Mouse (Mus musculus): ENCODE data around the gene St6galnac5. TPM values are rescaled to one million over a fixed set of nuclear protein-coding genes. Genes with fewer than 3 reads are reported as not detected.

St6galnac5 gene
- polyA plus RNA-seq, 1 experiment from 2014 or later = 8.4 TPM

- no peak for DNase-seq (ENCODE audit: low spot score)
- Histone ChIP-seq H3K9me3 (replicated peaks; ENCODE audit: control insufficient read depth, low read length) (no peaks in the 10 kb centered on the region), H3K36me3 (ENCODE audit: control insufficient read depth, insufficient read depth, low read length) (no peaks in the 10 kb centered on the region), H3K4me1 (ENCODE audit: control insufficient read depth, insufficient read depth, low read length) (no peaks in the 10 kb centered on the region), H3K27me3 (replicated peaks; ENCODE audit: control insufficient read depth, insufficient read depth, low read length) (no peaks in the 10 kb centered on the region), H3K4me3 (ENCODE audit: low read depth, low read length) (no peak overlapping the region), H3K4me2 (ENCODE audit: low read length) (no peak overlapping the region), H3K27ac (ENCODE audit: low read depth, low read length) (no peak overlapping the region), H3K9ac (ENCODE audit: low read length) (no peak overlapping the region)
- WGBS = 83% methylated on average over 17 of the region's 17 CpGs
- ATAC-seq = no peak
These were observed 107.4 kb downstream of the St6galnac5 start for GRCm38 (mm10) chr3:152874431-152875355.

GRCm38 (mm10) chr3:152872596-152872995, 109.5 kb downstream of the St6galnac5 start:
- H3K9me3 ChIP-seq (replicated peaks; ENCODE audit: control insufficient read depth, low read length) = no peaks in the 10 kb centered on the region
- H3K9ac ChIP-seq (ENCODE audit: low read length) = no peak overlapping the region
- H3K4me3 ChIP-seq (ENCODE audit: low read depth, low read length) = no peak overlapping the region
- no peak for ATAC-seq
- 40% methylated on average over 6 of the region's 6 CpGs for WGBS
- no peaks in the 10 kb centered on the region for H3K27me3 ChIP-seq (replicated peaks; ENCODE audit: control insufficient read depth, insufficient read depth, low read length)
- H3K27ac ChIP-seq (ENCODE audit: low read depth, low read length) = 0 out of 2 replicates have a peak overlapping the region, but pooled peaks have one; percentile 30
- H3K36me3 ChIP-seq (ENCODE audit: control insufficient read depth, insufficient read depth, low read length) = no peaks in the 10 kb centered on the region
- no peak overlapping the region for H3K4me2 ChIP-seq (ENCODE audit: low read length)
- 0 out of 2 replicates have a peak, but pooled peaks cover 2% of the 10 kb centered on the region for H3K4me1 ChIP-seq (ENCODE audit: control insufficient read depth, insufficient read depth, low read length)
- peak; percentile 20 for DNase-seq (ENCODE audit: low spot score)

GRCm38 (mm10) chr3:152872054-152872453, 110.0 kb downstream of the St6galnac5 start:
- Histone ChIP-seq H3K4me2 (ENCODE audit: low read length) (no peak overlapping the region), H3K4me1 (ENCODE audit: control insufficient read depth, insufficient read depth, low read length) (0 out of 2 replicates have a peak, but pooled peaks cover 2% of the 10 kb centered on the region), H3K27me3 (replicated peaks; ENCODE audit: control insufficient read depth, insufficient read depth, low read length) (no peaks in the 10 kb centered on the region), H3K4me3 (ENCODE audit: low read depth, low read length) (no peak overlapping the region), H3K9ac (ENCODE audit: low read length) (no peak overlapping the region), H3K27ac (ENCODE audit: low read depth, low read length) (no peak overlapping the region), H3K36me3 (ENCODE audit: control insufficient read depth, insufficient read depth, low read length) (no peaks in the 10 kb centered on the region), H3K9me3 (replicated peaks; ENCODE audit: control insufficient read depth, low read length) (no peaks in the 10 kb centered on the region)
- DNase-seq (ENCODE audit: low spot score) (peak; percentile 27), ATAC-seq (no peak)
- 57% methylated on average over 12 of the region's 12 CpGs for WGBS

GRCm38 (mm10) chr3:152867654-152868525, 114.2 kb downstream of the St6galnac5 start:
- H3K9ac ChIP-seq (ENCODE audit: low read length) = no peak overlapping the region
- DNase-seq (ENCODE audit: low spot score) (peak; percentile 25), ATAC-seq (peak; percentile 49; the same call in 1 of the 2 replicates)
- H3K4me2 ChIP-seq (ENCODE audit: low read length) = no peak overlapping the region
- no peaks in the 10 kb centered on the region for H3K36me3 ChIP-seq (ENCODE audit: control insufficient read depth, insufficient read depth, low read length)
- no peak overlapping the region for H3K4me3 ChIP-seq (ENCODE audit: low read depth, low read length)
- H3K27me3 ChIP-seq (replicated peaks; ENCODE audit: control insufficient read depth, insufficient read depth, low read length) = no peaks in the 10 kb centered on the region
- no peaks in the 10 kb centered on the region for H3K9me3 ChIP-seq (replicated peaks; ENCODE audit: control insufficient read depth, low read length)
- no peak overlapping the region for H3K27ac ChIP-seq (ENCODE audit: low read depth, low read length)
- H3K4me1 ChIP-seq (ENCODE audit: control insufficient read depth, insufficient read depth, low read length) = 0 out of 2 replicates have a peak, but pooled peaks cover 2% of the 10 kb centered on the region
- WGBS = 77% methylated on average over 12 of the region's 12 CpGs

GRCm38 (mm10) chr3:152866035-152866965, 115.7 kb downstream of the St6galnac5 start:
- no peak for ATAC-seq
- no peak overlapping the region for H3K9ac ChIP-seq (ENCODE audit: low read length)
- 82% methylated on average over 22 of the region's 22 CpGs for WGBS

GRCm38 (mm10) chr3:152861978-152862377, 120.1 kb downstream of the St6galnac5 start:
- no peaks in the 10 kb centered on the region for H3K4me1 ChIP-seq (ENCODE audit: control insufficient read depth, insufficient read depth, low read length)
- H3K27ac ChIP-seq (ENCODE audit: low read depth, low read length) = no peak overlapping the region
- no peak overlapping the region for H3K9ac ChIP-seq (ENCODE audit: low read length)
- no peaks in the 10 kb centered on the region for H3K36me3 ChIP-seq (ENCODE audit: control insufficient read depth, insufficient read depth, low read length)
- ATAC-seq (no peak), DNase-seq (ENCODE audit: low spot score) (no peak)
- 55% methylated on average over 1 of the region's 1 CpGs for WGBS
- H3K27me3 ChIP-seq (replicated peaks; ENCODE audit: control insufficient read depth, insufficient read depth, low read length) = no peaks in the 10 kb centered on the region
- H3K4me2 ChIP-seq (ENCODE audit: low read length) = no peak overlapping the region
- no peaks in the 10 kb centered on the region for H3K9me3 ChIP-seq (replicated peaks; ENCODE audit: control insufficient read depth, low read length)
- no peak overlapping the region for H3K4me3 ChIP-seq (ENCODE audit: low read depth, low read length)

More at GRCm38 (mm10) chr3:152866035-152866965, 115.7 kb downstream of the St6galnac5 start:
- H3K4me2 ChIP-seq (ENCODE audit: low read length) = no peak overlapping the region
- H3K4me3 ChIP-seq (ENCODE audit: low read depth, low read length) = no peak overlapping the region
- DNase-seq (ENCODE audit: low spot score) = no peak
- no peaks in the 10 kb centered on the region for H3K27me3 ChIP-seq (replicated peaks; ENCODE audit: control insufficient read depth, insufficient read depth, low read length)
- 0 out of 2 replicates have a peak, but pooled peaks cover 2% of the 10 kb centered on the region for H3K4me1 ChIP-seq (ENCODE audit: control insufficient read depth, insufficient read depth, low read length)
- H3K27ac ChIP-seq (ENCODE audit: low read depth, low read length) = no peak overlapping the region
- H3K36me3 ChIP-seq (ENCODE audit: control insufficient read depth, insufficient read depth, low read length) = no peaks in the 10 kb centered on the region
- no peaks in the 10 kb centered on the region for H3K9me3 ChIP-seq (replicated peaks; ENCODE audit: control insufficient read depth, low read length)

GRCm38 (mm10) chr3:152861450-152861849, 120.6 kb downstream of the St6galnac5 start:
- 0 out of 2 replicates have a peak, but pooled peaks cover under 1% of the 10 kb centered on the region for H3K4me1 ChIP-seq (ENCODE audit: control insufficient read depth, insufficient read depth, low read length)
- H3K36me3 ChIP-seq (ENCODE audit: control insufficient read depth, insufficient read depth, low read length) = no peaks in the 10 kb centered on the region
- H3K27me3 ChIP-seq (replicated peaks; ENCODE audit: control insufficient read depth, insufficient read depth, low read length) = no peaks in the 10 kb centered on the region
- H3K27ac ChIP-seq (ENCODE audit: low read depth, low read length) = no peak overlapping the region
- WGBS = 84% methylated on average over 4 of the region's 4 CpGs
- no peak overlapping the region for H3K4me2 ChIP-seq (ENCODE audit: low read length)
- ATAC-seq = no peak
- no peak overlapping the region for H3K4me3 ChIP-seq (ENCODE audit: low read depth, low read length)
- DNase-seq (ENCODE audit: low spot score) = no peak
- H3K9me3 ChIP-seq (replicated peaks; ENCODE audit: control insufficient read depth, low read length) = no peaks in the 10 kb centered on the region
- no peak overlapping the region for H3K9ac ChIP-seq (ENCODE audit: low read length)

- Histone ChIP-seq H3K4me1 (ENCODE audit: control insufficient read depth, insufficient read depth, low read length) (0 out of 2 replicates have a peak, but pooled peaks cover 6% of the 10 kb centered on the region), H3K9me3 (replicated peaks; ENCODE audit: control insufficient read depth, low read length) (no peaks in the 10 kb centered on the region), H3K27me3 (replicated peaks; ENCODE audit: control insufficient read depth, insufficient read depth, low read length) (no peaks in the 10 kb centered on the region), H3K27ac (ENCODE audit: low read depth, low read length) (no peak overlapping the region), H3K9ac (ENCODE audit: low read length) (no peak overlapping the region), H3K4me2 (ENCODE audit: low read length) (no peak overlapping the region), H3K36me3 (ENCODE audit: control insufficient read depth, insufficient read depth, low read length) (no peaks in the 10 kb centered on the region), H3K4me3 (ENCODE audit: low read depth, low read length) (no peak overlapping the region)
- 63% methylated on average over 10 of the region's 10 CpGs for WGBS
- ATAC-seq = no peak; the same call in 1 of the 2 replicates
- DNase-seq (ENCODE audit: low spot score) = no peak
These were observed 126.0 kb downstream of the St6galnac5 start for GRCm38 (mm10) chr3:152856095-152856494.

All from forebrain, embryonic 14.5 days (tissue).